Mouse (Mus musculus) brain, embryonic 18.5 days (tissue): ENCODE data around the gene Pcx.

Experiments used
- DNase-seq: peaks from one replicate; pipeline ENCODE4 v3.0.0-alpha.2; 2012; ENCODE audit warnings: low read depth, low spot score

Gene Pcx

DNA sequence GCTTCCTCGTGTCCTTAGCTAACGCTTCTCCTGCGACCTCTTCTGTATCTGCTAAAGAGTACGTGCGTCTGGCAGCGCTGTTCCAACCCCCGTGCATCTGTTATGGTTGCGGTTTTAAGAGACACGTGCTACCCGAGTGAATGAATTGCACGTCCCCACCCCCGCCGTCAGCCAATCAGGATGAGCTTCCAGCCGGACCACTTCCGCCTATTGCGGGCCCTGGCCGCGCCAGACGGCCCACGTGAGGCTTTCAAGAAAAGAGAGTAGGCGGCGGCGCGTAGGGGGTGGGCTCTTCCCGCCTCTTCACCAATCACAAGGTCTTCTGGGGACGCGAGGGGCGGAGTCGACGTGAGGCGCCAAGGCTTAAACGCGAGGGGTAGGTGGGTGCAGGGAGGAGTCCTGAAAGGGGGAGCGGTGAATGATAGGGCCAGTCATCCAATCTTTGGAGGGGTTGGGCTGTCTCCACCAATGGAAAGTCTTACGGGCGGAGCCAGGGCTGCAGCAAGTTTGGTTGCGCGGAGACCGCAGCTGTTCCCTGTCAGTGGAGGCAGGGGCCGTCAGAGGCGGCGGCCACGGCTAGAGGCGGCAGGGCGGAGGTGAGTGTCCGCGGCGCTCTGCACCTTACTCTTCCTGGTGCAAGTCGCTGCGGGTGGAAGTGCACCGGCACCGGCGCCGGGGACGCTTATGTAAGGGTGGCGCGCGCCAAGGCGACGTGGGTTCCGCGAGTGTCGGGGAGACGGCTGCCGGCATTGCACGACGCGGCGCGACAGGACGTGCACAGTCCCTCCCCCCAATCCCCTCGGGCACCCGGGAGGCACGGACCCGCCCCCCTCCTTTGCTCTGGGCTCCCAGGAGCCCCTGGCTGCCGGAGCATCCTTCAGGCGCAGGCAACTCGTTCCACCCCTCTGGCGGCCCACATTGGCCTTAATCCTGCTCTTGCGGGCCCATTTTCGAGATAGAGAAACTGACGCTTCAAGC lies at the start of gene Pcx:
Gene Pcx (plus strand): TSS at position 487 of the 978 bp plus-strand sequence.
- DNase-seq: peak; percentile 99

DNA sequence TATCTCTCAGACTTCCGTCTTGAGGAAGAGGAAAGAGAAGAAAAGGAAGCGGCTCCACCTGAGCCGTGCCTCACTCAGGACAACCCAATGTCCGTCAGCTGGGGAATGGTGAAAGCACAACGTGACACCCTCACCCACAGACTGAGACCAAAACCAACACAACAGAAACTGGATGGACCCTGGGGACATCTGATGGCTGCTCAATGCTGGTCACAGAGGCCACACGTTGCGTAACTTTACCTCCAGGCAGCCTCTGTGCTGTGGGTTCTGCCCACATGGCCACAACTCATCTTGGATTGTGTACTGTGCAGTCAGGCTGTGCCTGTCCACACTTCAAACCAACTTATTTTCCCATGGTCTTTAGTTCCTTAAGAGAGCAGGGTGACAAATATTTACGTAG lies 48.3 kb upstream of the Pcx start:
- DNase-seq: no peak

DNA sequence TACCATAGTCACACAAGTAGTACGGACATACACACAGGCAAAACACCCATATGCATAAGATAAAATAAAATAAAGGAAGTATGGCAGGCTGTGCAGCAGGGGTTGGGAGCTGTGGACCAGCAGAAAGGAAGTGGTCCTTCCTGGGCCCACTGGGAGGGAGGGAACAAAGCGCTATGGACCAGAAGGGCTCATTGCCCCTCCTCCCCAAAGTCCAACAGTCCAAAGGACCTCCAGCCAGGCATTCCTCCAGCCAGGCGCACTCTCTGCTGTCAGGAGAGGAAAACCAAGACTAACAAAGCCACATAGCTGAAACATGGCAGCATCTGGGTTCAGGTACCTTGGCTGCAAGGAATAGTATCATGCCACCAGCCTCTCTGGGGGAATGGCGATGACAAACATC lies 45.6 kb upstream of the Pcx start:
- DNase-seq: no peak

GRCm38 (mm10) chr19:4468363-4468762 lies 41.9 kb upstream of the Pcx start:
- no peak for DNase-seq

- DNase-seq: no peak
Measured at GRCm38 (mm10) chr19:4473549-4473948, 36.7 kb upstream of the Pcx start.

- no peak for DNase-seq
Measured at GRCm38 (mm10) chr19:4474739-4475138, 35.5 kb upstream of the Pcx start.

DNA sequence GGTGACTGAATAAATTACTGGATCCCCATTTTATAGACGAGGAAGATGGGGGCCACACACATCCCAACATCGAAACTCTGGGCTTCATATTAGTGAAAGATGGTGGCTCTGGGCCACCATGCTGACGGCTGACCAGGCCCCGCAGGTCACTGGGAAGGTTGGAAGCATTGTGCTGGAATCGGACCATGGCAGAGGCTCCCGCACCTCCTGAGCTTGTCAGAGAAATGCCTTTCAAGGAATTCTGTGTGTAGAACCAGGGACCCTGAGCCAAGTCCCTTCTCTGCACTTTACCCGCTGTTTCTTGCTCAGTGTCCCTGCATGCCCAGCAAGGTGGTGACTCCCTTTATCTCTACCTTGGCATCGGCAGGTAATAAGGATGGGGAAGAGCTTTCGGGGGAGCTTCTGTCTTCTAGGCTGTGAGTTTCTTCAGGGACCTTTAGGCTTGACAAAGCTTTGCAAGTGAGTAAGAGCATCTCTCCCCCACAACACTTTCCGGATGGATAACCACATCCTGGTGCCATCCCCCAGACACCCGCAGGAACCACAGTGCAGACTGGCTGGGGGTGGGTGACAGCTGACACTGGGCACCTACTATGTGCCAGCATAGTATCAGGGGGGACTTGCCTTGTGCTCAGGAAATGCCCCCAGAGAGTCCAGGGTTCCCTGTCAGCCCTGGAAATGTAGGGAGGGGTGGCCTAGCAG lies 34.9 kb upstream of the Pcx start:
- DNase-seq: no peak

- DNase-seq: no peak
Measured at GRCm38 (mm10) chr19:4476601-4477257, 33.5 kb upstream of the Pcx start.

DNA sequence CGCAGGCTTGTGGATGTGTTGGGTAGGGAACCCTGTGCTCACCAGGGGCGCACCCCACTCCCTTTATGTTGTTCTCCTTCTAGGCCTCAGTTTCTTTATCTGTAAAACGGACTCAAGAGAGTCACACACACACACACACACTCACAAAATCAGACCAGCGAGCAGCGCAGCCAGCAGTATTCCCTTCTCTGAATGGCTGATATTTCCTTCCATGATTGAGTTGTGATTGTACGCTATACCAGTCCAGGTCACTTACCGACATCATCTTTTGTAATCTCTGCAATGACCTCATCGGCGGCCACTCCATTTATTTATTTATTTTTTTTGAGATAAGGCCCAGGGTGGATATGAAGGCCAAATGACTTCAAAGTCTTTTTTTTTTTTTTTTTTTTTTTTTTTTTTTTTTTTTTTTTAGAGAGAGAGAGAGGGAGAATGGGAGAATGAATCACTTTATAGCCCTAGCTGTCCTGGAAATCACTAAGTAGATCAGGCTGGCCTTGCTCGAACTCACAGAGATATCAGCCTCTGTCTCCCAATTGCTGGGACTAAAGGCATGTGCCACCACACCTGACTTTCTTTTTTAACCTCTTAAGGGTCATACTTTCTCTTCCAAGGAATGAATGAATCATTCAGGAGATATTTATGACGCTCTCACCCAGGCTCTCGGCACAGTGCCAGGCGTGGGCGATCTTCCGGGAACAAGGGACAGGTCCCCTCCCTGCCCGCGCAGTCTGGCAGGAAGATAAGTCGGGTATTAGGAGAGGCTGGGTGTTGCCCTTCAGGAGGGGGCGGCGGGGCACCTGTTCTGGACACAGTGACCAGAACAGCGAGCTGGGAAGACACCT lies 32.7 kb upstream of the Pcx start, which contains the start of gene Syt12:
Gene Syt12 (minus strand): TSS at position 103 of the 845 bp plus-strand sequence.
- no peak for DNase-seq

- no peak for DNase-seq
Measured at GRCm38 (mm10) chr19:4478190-4478516, 32.1 kb upstream of the Pcx start.

- DNase-seq: no peak
Measured at GRCm38 (mm10) chr19:4480041-4480440, 30.2 kb upstream of the Pcx start.

- DNase-seq: no peak
Measured at GRCm38 (mm10) chr19:4481326-4481725, 28.9 kb upstream of the Pcx start.

DNA sequence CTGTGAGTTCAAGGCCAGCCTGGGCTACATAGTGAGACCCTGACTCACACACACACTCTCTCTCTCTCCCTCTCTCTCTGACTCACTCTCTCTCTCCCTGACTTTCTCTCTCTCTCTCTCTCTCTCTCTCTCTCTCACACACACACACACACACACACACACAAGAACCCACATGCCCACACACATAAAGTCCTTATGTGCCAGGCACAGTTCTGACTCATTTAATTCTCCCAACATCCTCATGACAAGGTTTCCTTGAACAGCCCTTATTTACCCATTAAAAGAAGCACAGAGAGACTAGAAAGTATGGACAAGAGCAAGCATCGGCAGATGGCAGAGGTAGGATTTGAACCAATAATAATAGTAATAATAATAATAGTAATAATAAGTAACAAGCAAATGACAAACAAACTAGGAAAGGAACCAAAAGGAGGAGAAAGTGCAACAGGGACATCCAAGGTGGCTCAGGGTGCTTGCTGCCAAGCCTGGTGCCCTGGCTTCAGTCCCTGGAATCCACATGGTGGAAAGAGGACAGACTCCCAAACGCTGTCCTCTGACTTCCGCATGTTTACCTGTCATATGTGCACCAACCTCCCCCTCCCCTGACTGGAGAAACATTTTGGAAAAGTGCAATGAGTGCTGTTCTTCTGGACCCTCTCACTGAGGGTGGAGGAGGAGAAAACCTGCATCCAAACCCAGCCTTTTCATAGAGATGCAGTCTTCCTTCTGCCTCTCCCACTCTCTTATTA lies 28.0 kb upstream of the Pcx start:
- DNase-seq: no peak

GRCm38 (mm10) chr19:4485006-4485405 lies 25.3 kb upstream of the Pcx start:
- no peak for DNase-seq

DNA sequence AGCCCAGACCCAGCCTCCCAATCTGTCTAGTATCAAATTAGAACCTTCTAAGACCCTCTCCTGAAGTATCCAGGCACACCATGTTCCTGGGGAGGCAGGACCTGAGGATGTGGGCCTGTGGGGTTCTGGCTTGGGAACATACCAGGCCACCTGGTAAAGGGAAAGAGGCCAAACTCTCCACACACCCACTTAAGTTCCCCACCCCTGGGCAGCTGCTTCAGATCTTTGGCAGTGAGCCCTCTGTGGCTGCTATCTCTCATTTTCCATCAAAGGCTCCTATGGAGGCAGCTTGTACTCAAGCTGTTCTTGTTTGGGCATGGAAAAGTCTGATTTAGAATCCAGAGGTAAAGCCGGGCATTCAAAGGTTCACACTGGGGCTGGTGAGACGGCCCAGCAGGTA lies 22.4 kb upstream of the Pcx start:
- DNase-seq: no peak

DNA sequence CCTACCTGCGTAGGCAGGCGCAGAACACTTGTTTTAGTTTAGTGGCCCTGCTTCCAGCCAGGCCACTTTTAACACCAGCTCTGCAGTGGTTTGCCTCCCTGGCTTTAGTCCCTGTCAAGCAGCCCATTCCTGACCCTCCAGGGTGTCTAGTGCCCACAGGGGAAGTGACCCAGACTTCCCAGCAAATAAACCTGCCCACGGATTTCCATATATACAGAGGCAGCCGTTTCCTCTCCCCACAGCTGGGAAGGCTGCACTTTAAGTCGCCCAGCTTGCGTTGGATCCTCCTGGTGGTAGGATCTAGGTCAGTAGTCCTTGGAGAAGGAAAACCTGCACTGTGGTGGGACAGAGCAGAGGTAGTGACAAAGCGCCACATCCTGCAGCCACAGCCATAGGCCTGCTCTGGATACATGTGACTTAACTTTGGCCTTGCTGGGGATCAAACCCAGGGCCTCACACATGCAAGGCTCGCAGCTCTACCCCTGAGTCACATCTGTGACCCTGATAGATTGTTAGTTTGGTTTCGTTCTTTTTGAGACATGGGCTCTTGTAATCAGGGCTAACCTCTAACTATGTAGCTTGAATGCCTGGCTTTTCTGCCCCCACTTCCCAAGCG lies 19.1 kb upstream of the Pcx start:
- no peak for DNase-seq

- DNase-seq: no peak
Measured at GRCm38 (mm10) chr19:4492526-4493296, 17.6 kb upstream of the Pcx start.

DNA sequence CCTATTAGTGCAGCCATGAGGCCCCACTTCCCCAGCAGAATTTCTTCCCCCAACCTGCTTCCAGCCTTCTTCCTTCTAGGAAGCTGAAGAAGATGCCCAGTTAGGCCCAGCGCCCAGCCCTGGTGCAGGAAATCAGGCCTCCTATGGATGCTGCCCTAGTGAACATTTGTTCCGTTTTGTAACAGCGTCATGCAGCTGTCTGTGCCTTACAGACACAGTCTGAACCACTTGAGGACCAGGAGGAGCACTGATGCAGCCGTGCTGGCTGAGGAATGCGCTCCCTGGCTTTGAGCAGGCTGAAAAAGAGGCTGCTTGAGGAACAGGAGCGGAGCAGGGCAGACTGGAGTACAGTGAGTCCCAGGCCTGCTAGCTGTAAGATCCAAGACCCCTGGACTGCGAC lies 15.6 kb upstream of the Pcx start:
- no peak for DNase-seq

DNA sequence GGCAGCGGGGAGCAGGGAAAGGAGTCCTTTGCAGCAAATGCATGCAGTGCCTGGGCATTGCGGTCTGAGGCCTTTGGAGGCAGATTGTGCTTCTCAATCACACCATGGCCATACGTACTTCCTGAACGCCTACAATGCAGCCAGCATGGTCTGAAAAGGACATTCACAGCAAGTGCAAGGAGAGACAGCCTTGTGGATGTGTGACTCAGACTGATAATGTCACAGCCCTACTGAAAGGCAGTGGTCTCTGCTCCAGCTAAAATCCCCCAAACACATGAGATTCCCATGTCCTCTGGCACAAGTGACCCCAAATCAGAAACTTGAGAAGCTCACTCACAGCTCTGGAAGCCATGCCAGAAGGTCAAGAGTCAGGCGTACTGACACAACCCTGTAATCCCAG lies 14.5 kb upstream of the Pcx start:
- DNase-seq: no peak
